Mouse (Mus musculus) myocyte (in vitro differentiated cells): ENCODE measurements at regions not wholly inside any gene's neighbourhood (a gene's known extent, or its start where the extent isn't known, plus 50 kb on each side); places are given as distances from the start of the nearest gene placed in this dataset.

Experiments
- E2F4 ChIP-seq: IDR thresholded peaks from one replicate; pipeline ENCODE4 v1.6.1; 2011; ENCODE audit warnings: mild to moderate bottlenecking, control low read depth, moderate library complexity; ENCODE audit not compliant: insufficient read depth
- MAX ChIP-seq: IDR thresholded peaks from one replicate; pipeline ENCODE4 v1.6.1; 2011; ENCODE audit warnings: low read depth, mild to moderate bottlenecking, control low read depth
- MYOD1 ChIP-seq, 3 experiments: IDR thresholded peaks; one replicate each; pipeline ENCODE4 v1.6.1; 2011; ENCODE audit warnings: control low read depth in 2 of 3, low read depth in 2 of 3, mild to moderate bottlenecking in 2 of 3, moderate library complexity in 1 of 3; ENCODE audit not compliant: insufficient read length in 2 of 3, control insufficient read depth in 1 of 3
- POLR2A ChIP-seq: IDR thresholded peaks from one replicate; pipeline ENCODE4 v1.6.1; 2011; ENCODE audit warnings: low read depth, mild to moderate bottlenecking, control low read depth, moderate library complexity; ENCODE audit not compliant: insufficient read length
- REST ChIP-seq: IDR thresholded peaks from one replicate; pipeline ENCODE4 v1.6.1; 2011; ENCODE audit warnings: mild to moderate bottlenecking, control low read depth, moderate library complexity; ENCODE audit not compliant: insufficient read depth, insufficient read length
- TCF12 ChIP-seq: IDR thresholded peaks from one replicate; pipeline ENCODE4 v1.6.1; 2011; ENCODE audit warnings: mild to moderate bottlenecking, control low read depth; ENCODE audit not compliant: poor library complexity, insufficient read depth, severe bottlenecking
- TCF3 ChIP-seq: IDR thresholded peaks from one replicate; pipeline ENCODE4 v1.6.1; 2011; ENCODE audit warnings: low read depth, control low read depth; ENCODE audit not compliant: insufficient read length

- TF ChIP-seq REST (no peak), MAX (no peak), POLR2A (no peak), MYOD1 (IDR thresholded peaks at IDR 0.05; ENCODE audit: control insufficient read depth in 1 of 3, insufficient read length in 2 of 3, low read depth in 2 of 3) (no peak), TCF12 (no peak), TCF3 (no peak), E2F4 (no peak)
Measured at GRCm38 (mm10) chr5:73901651-73902050, 166.6 kb downstream of the Usp46 start.
